Mouse (Mus musculus): ENCODE data around the gene Papss2. TPM values are rescaled to one million over a fixed set of nuclear protein-coding genes. Genes with fewer than 3 reads are reported as not detected.

The Papss2 gene
- polyA plus RNA-seq, 1 experiment from 2014 or later = 2.1 TPM

- ATAC-seq (ENCODE audit: low FRiP score) = no peak
- Histone ChIP-seq H3K36me3 (ENCODE audit: control insufficient read depth, insufficient read depth, low read length) (no peaks in the 10 kb centered on the region), H3K4me3 (ENCODE audit: low read depth, low read length) (no peak overlapping the region), H3K27ac (ENCODE audit: low read depth, low read length) (no peak overlapping the region), H3K4me1 (ENCODE audit: control insufficient read depth, insufficient read depth, low read length) (no peaks in the 10 kb centered on the region), H3K4me2 (no peak overlapping the region), H3K9ac (ENCODE audit: low read length) (no peak overlapping the region), H3K9me3 (ENCODE audit: control insufficient read depth, low read length) (no peaks in the 10 kb centered on the region), H3K27me3 (ENCODE audit: control insufficient read depth, insufficient read depth, low read length) (no peaks in the 10 kb centered on the region)
- WGBS = 89% methylated on average over 15 of the region's 15 CpGs
- DNase-seq (ENCODE audit: low spot score, missing footprints) = no peak
Observed at GRCm38 (mm10) chr19:32620859-32621445, 25.4 kb downstream of the Papss2 start.

GRCm38 (mm10) chr19:32622142-32622541, 26.6 kb downstream of the Papss2 start:
- 83% methylated on average over 3 of the region's 3 CpGs for WGBS
- H3K9ac ChIP-seq (ENCODE audit: low read length) = no peak overlapping the region
- ATAC-seq (ENCODE audit: low FRiP score) (no peak), DNase-seq (ENCODE audit: low spot score, missing footprints) (no peak)
- no peaks in the 10 kb centered on the region for H3K36me3 ChIP-seq (ENCODE audit: control insufficient read depth, insufficient read depth, low read length)
- no peak overlapping the region for H3K4me3 ChIP-seq (ENCODE audit: low read depth, low read length)
- no peak overlapping the region for H3K4me2 ChIP-seq
- H3K27ac ChIP-seq (ENCODE audit: low read depth, low read length) = no peak overlapping the region
- H3K27me3 ChIP-seq (ENCODE audit: control insufficient read depth, insufficient read depth, low read length) = no peaks in the 10 kb centered on the region
- no peaks in the 10 kb centered on the region for H3K4me1 ChIP-seq (ENCODE audit: control insufficient read depth, insufficient read depth, low read length)
- no peaks in the 10 kb centered on the region for H3K9me3 ChIP-seq (ENCODE audit: control insufficient read depth, low read length)

- ATAC-seq (ENCODE audit: low FRiP score) (no peak), DNase-seq (ENCODE audit: low spot score, missing footprints) (peak; percentile 28)
- WGBS = 75% methylated on average over 13 of the region's 13 CpGs
- no peaks in the 10 kb centered on the region for H3K9me3 ChIP-seq (ENCODE audit: control insufficient read depth, low read length)
- no peaks in the 10 kb centered on the region for H3K4me1 ChIP-seq (ENCODE audit: control insufficient read depth, insufficient read depth, low read length)
- no peak overlapping the region for H3K9ac ChIP-seq (ENCODE audit: low read length)
- no peak overlapping the region for H3K4me2 ChIP-seq
- no peaks in the 10 kb centered on the region for H3K27me3 ChIP-seq (ENCODE audit: control insufficient read depth, insufficient read depth, low read length)
- no peaks in the 10 kb centered on the region for H3K36me3 ChIP-seq (ENCODE audit: control insufficient read depth, insufficient read depth, low read length)
- H3K4me3 ChIP-seq (ENCODE audit: low read depth, low read length) = no peak overlapping the region
- H3K27ac ChIP-seq (ENCODE audit: low read depth, low read length) = no peak overlapping the region
Observed at GRCm38 (mm10) chr19:32626768-32627331, 31.3 kb downstream of the Papss2 start.

- H3K4me3 ChIP-seq (ENCODE audit: low read depth, low read length) = no peak overlapping the region
- H3K9ac ChIP-seq (ENCODE audit: low read length) = no peak overlapping the region
- no peak overlapping the region for H3K4me2 ChIP-seq
- no peaks in the 10 kb centered on the region for H3K9me3 ChIP-seq (ENCODE audit: control insufficient read depth, low read length)
- no peaks in the 10 kb centered on the region for H3K27me3 ChIP-seq (ENCODE audit: control insufficient read depth, insufficient read depth, low read length)
- ATAC-seq (ENCODE audit: low FRiP score) = no peak
- H3K27ac ChIP-seq (ENCODE audit: low read depth, low read length) = no peak overlapping the region
- peak; percentile 72 for DNase-seq (ENCODE audit: low spot score, missing footprints)
- 87% methylated on average over 4 of the region's 4 CpGs for WGBS
- no peaks in the 10 kb centered on the region for H3K4me1 ChIP-seq (ENCODE audit: control insufficient read depth, insufficient read depth, low read length)
- no peaks in the 10 kb centered on the region for H3K36me3 ChIP-seq (ENCODE audit: control insufficient read depth, insufficient read depth, low read length)
Observed at GRCm38 (mm10) chr19:32627631-32628030, 32.0 kb downstream of the Papss2 start.

- Histone ChIP-seq H3K9ac (ENCODE audit: low read length) (no peak overlapping the region), H3K9me3 (ENCODE audit: control insufficient read depth, low read length) (no peaks in the 10 kb centered on the region), H3K4me2 (no peak overlapping the region), H3K36me3 (ENCODE audit: control insufficient read depth, insufficient read depth, low read length) (no peaks in the 10 kb centered on the region), H3K27me3 (ENCODE audit: control insufficient read depth, insufficient read depth, low read length) (no peaks in the 10 kb centered on the region), H3K4me3 (ENCODE audit: low read depth, low read length) (no peak overlapping the region), H3K27ac (ENCODE audit: low read depth, low read length) (no peak overlapping the region), H3K4me1 (ENCODE audit: control insufficient read depth, insufficient read depth, low read length) (no peaks in the 10 kb centered on the region)
- 79% methylated on average over 7 of the region's 7 CpGs for WGBS
- DNase-seq (ENCODE audit: low spot score, missing footprints) = peak; percentile 67
- ATAC-seq (ENCODE audit: low FRiP score) = no peak
Observed at GRCm38 (mm10) chr19:32628572-32629132, 33.1 kb downstream of the Papss2 start.

- H3K4me3 ChIP-seq (ENCODE audit: low read depth, low read length) = no peak overlapping the region
- DNase-seq (ENCODE audit: low spot score, missing footprints) = peak; percentile 61
- H3K9me3 ChIP-seq (ENCODE audit: control insufficient read depth, low read length) = no peaks in the 10 kb centered on the region
- peaks cover 7% of the 10 kb centered on the region; the same call in 1 of the 2 replicates for H3K4me1 ChIP-seq (ENCODE audit: control insufficient read depth, insufficient read depth, low read length)
- H3K27ac ChIP-seq (ENCODE audit: low read depth, low read length) = no peak overlapping the region
- 75% methylated on average over 8 of the region's 8 CpGs for WGBS
- H3K36me3 ChIP-seq (ENCODE audit: control insufficient read depth, insufficient read depth, low read length) = no peaks in the 10 kb centered on the region
- H3K4me2 ChIP-seq = no peak overlapping the region
- no peaks in the 10 kb centered on the region for H3K27me3 ChIP-seq (ENCODE audit: control insufficient read depth, insufficient read depth, low read length)
- no peak for ATAC-seq (ENCODE audit: low FRiP score)
- H3K9ac ChIP-seq (ENCODE audit: low read length) = no peak overlapping the region
Observed at GRCm38 (mm10) chr19:32634916-32635315, 39.3 kb downstream of the Papss2 start.

GRCm38 (mm10) chr19:32637357-32638275, 42.0 kb downstream of the Papss2 start:
- 70% methylated on average over 16 of the region's 16 CpGs for WGBS
- DNase-seq (ENCODE audit: low spot score, missing footprints) (peak; percentile 82), ATAC-seq (ENCODE audit: low FRiP score) (no peak)
- Histone ChIP-seq H3K9ac (ENCODE audit: low read length) (no peak overlapping the region), H3K4me1 (ENCODE audit: control insufficient read depth, insufficient read depth, low read length) (peaks cover 11% of the 10 kb centered on the region; the same call in 1 of the 2 replicates), H3K4me3 (ENCODE audit: low read depth, low read length) (no peak overlapping the region), H3K9me3 (ENCODE audit: control insufficient read depth, low read length) (no peaks in the 10 kb centered on the region), H3K4me2 (no peak overlapping the region), H3K27me3 (ENCODE audit: control insufficient read depth, insufficient read depth, low read length) (no peaks in the 10 kb centered on the region), H3K27ac (ENCODE audit: low read depth, low read length) (no peak overlapping the region), H3K36me3 (ENCODE audit: control insufficient read depth, insufficient read depth, low read length) (no peaks in the 10 kb centered on the region)

GRCm38 (mm10) chr19:32638276-32638903, 42.8 kb downstream of the Papss2 start:
- Histone ChIP-seq H3K4me3 (ENCODE audit: low read depth, low read length) (no peak overlapping the region), H3K9ac (ENCODE audit: low read length) (no peak overlapping the region)
- peak; percentile 82 for DNase-seq (ENCODE audit: low spot score, missing footprints)

More at GRCm38 (mm10) chr19:32638276-32638903, 42.8 kb downstream of the Papss2 start:
- Histone ChIP-seq H3K9me3 (ENCODE audit: control insufficient read depth, low read length) (no peaks in the 10 kb centered on the region), H3K4me2 (no peak overlapping the region), H3K27me3 (ENCODE audit: control insufficient read depth, insufficient read depth, low read length) (no peaks in the 10 kb centered on the region), H3K36me3 (ENCODE audit: control insufficient read depth, insufficient read depth, low read length) (no peaks in the 10 kb centered on the region), H3K4me1 (ENCODE audit: control insufficient read depth, insufficient read depth, low read length) (peaks cover 11% of the 10 kb centered on the region; the same call in 1 of the 2 replicates), H3K27ac (ENCODE audit: low read depth, low read length) (no peak overlapping the region)
- ATAC-seq (ENCODE audit: low FRiP score) = no peak
- 37% methylated on average over 13 of the region's 13 CpGs for WGBS
